Mouse (Mus musculus) neutrophil, adult 5-6 weeks (primary cell): ENCODE measurements at regions not wholly inside any gene's neighbourhood (a gene's known extent, or its start where the extent isn't known, plus 50 kb on each side); places are given as distances from the start of the nearest gene placed in this dataset.

Source experiments
- ATAC-seq: fragments of 151-379, 151-347 bp; 2 replicates; pipeline ENCODE4 v1.8.0; 2017; ENCODE audit warnings: mild to moderate bottlenecking, moderate TSS enrichment; ENCODE audit not compliant: insufficient number of reproducible peaks, poor library complexity, low FRiP score, severe bottlenecking; ENCODE audit errors: extremely low read depth

DNA sequence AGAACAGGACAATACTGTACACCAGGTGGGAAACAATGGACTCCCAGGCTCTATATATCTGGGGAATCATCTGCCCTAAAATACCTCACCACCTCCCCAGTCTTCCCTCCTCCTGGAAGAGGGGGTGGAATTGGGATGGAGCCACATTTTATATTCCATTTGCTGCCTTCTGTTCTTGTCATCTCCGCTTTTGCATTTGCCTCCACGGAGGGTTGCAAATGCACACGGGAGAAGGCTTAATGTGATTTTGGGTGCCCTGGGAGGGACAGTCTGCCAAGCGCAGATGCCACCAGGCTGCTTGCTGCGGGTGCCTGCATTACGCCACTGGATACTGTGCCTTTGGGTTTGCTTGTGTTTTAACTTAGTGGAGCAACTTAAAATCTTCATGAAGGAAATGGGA lies 239.5 kb upstream of the Zc3h12c start:
- ATAC-seq, result no peak

DNA sequence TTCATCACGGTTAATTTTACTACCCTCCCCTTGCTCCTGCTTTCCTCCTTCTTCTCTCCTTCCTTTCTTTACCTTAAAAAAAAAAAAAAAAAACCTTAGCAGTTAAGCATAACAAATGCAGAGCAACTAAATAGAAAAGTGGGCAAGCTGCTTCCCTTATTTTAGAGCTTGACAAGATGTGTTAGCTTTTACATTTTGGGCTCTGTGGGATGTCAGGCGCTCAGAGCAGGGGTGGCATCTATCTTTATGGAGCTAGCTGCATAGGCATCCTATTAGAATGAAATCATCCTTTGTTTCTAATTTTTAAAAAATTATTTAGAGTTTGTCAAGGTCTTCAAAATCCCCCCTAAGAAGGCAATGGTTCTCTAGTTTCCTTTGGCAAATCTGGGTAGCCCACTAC lies 234.1 kb upstream of the Zc3h12c start:
- no peak for ATAC-seq

DNA sequence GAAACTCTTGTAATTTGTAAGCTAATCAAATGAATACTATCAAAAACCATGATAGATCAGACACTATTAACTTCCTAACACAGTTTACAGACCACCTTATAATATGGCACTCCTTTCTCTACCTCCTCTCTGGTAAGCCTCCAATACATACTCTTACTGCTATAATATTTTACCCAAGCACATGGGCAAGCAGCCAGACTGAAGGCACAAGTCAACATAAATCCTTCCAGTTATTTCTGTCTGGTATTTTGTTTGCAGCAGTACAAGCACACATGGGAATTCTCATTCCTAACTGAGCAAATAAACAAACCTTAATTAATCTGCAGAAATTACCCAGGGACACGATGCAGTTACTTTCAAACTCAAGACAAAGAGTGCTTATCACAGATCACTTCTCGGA lies 210.7 kb upstream of the Zc3h12c start:
- ATAC-seq, result no peak

DNA sequence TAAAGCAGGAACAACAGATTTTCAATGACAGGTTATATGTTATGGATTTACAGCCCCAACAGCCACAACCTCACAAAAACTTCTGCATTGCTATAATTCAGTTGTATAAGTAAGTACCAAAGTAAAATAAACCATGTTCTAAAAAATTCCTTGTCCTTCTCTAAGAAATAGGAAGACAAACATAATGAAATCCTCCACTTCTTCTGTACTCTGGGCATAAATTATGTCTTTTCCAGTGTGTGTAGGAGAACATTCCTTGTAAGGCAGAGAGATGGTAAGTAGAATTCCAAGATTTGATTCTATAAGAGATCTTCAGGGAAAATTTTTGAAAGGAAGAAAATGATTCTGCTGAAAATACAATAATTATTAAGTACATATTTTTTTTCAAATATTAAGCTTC lies 209.4 kb upstream of the Zc3h12c start:
- ATAC-seq, result no peak

DNA sequence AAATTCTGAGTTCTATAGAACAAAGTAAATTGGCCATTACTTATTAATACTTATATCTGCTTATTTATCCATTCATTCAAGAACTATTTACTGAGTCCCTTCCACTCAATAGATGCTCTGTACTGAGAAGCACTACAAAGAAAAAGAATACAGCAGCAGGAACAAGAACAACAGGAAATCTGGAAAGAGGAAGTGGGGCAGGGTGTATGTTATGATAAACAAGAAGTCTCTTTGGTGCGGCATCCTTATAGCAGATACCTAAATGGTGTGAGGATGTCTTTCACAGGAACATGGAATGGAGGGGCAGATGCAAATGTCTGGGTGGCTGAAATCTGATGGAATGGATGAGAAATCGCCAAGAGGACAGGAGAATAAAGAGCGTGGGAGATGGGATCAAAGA lies 208.5 kb upstream of the Zc3h12c start:
- no peak for ATAC-seq

DNA sequence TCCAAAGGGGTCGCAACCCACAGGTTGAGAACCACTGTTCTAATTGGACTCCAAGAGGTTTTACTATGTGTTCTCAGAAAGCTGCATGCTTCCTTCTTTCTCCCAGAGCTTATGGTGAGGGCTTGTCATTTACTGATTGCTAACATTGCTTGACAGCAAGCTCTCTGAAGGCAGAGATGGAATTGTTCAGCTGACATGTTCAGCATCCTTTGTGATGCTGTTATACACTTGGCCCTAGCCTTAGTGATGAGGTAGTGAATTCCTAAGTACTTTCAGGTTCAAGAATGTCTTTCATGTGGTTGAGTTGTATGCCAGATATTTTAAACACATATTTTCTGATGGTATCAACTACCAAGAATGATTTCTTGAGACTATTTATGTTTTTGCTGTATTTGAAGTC lies 202.9 kb upstream of the Zc3h12c start:
- no peak for ATAC-seq

DNA sequence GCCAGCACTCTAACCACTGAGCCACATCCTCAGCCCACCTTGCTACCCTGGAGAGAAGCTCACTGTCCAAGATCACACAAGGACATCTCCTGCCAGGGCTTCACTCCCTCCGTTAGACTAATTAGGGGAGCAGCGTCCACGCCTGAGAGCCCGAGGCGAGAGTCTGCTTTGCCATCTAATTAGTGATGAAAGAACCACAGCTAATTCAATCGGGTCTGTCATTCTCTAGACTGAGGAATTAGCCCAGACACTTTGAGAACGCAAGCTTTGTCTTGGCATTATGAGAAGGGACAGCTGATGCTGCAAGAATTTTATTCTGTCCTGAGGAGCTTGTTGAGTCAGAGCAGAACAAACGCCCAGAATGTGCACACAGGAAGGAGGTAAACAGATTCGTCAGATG lies 200.5 kb upstream of the Zc3h12c start:
- no peak for ATAC-seq

DNA sequence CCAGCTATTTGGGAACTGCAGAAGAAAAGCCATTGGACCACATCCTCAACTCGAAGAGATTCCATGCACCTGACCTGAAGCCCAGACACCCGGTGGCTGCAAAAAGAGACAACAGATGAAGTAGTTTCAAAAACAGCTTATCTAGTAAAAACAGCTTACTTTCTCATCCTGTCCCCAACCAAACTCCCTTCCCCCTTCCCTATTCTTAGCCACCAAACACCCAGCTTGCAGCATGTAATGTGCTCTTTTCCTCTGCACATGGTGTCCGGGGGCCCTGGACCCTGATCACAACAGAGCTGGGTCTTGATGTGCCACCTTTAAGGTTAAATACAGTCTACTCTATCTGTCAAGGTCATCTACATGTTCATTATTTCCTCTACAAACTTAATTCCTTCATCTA lies 199.7 kb upstream of the Zc3h12c start:
- ATAC-seq, result no peak

DNA sequence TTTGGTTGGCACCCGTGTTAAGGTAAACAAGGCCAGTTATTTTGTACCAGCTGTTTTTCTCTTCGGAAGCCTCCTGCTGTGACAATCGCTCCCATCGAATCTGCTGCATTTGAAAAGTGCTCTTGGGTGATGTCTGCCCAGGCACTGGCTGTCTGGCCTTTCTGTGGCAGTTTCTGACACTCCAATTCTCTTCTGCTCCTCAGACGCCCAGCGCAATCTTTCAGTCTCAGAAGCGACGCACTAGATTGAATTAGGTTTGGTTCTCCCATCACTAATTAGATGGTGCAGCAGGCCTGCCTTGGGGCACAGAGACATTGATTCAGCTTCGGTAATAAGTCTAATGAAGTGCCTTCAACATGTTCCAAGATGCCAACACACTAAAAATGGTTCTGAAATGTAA lies 197.7 kb upstream of the Zc3h12c start:
- ATAC-seq, result no peak

DNA sequence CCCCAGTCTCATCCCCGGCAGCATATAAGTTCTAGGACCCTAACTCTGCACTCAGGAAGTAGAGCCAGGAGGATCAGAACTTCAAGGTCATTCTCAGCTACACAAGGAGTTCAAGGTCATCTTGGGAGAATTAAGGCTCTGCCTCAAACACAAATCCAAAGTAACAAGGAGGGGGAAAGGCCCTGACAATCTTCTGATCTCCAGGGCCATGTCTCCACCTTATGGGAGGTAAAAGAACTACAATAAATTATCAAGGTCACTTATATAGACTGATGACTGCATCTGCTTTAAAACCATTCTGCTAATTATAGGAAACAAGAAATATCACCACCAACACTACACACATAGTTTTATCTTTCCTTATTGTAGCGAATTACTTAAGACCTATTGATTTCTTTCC lies 193.2 kb upstream of the Zc3h12c start:
- no peak for ATAC-seq

DNA sequence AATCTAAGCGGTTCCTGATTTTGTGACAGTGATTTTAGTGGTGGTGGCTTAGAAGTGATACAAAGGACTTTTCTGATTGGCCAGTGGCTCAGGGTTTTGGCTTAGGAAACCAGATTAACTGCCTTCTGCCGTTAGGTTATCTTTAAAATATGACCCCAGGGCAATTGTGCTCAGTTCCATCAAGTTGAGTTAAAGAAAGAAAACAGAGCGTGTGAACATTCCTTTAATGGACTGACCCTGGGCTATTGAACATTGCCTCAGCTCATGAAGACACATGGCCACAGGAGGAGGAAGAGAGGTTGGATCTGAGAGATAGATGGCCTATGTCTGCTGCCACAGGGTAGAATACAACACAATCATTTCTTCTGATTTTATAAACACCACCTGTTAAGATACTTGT lies 191.0 kb upstream of the Zc3h12c start:
- ATAC-seq, result no peak

DNA sequence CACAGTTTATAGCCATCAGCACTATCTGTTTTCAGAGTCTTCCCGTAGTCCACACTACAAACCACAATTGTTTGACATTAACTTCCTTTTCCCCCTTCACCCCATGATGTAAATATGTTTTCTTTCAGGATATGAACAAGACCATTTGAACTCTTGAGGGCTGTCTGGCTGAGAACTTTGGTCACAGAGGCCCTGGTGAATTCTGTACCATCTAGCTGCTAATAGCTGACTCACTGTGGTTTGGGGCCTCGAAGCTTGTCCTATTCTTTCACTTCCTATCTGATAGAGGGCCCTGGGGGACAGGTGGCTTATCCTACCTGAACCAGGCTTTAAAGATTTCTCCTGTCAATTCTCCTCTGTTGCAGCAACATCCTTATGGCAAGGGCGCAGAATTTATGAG lies 188.2 kb upstream of the Zc3h12c start:
- ATAC-seq, result no peak

DNA sequence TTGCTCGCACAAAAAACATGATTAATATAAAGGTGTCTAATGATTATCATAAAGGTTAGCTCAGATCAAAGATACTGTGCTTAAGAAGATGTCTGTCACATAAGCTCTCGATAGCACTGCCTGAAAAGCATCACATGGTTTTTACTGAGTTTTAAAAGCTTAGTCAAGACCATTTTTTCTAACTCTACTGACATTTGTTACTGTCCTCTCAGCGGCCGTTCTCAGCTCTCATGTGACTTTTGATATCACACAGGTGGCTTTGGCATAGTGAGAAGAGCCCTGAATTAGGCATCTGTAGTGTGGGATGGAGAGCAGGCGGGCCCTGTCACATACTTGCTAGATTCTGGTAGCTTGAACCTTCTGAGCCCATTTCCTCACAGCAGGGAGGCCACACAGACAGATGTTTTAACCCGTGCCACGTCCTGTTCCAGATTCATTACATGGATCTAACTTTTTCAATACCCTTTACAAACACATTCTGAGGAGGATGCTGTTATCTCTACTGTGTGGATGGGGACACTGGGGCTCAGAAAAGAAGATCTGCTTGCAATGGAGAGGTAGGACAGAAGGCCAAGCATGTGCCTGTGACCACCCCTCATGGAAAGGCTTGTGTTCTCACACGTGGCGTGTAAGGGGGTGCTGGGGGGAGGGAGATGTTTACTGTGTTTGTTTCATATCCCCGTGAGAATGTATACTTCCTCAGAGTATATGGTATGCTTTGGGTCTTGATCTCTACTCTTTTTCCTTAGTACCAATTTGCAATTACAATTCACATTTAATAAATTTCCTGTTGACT lies 187.0 kb upstream of the Zc3h12c start:
- no peak for ATAC-seq

DNA sequence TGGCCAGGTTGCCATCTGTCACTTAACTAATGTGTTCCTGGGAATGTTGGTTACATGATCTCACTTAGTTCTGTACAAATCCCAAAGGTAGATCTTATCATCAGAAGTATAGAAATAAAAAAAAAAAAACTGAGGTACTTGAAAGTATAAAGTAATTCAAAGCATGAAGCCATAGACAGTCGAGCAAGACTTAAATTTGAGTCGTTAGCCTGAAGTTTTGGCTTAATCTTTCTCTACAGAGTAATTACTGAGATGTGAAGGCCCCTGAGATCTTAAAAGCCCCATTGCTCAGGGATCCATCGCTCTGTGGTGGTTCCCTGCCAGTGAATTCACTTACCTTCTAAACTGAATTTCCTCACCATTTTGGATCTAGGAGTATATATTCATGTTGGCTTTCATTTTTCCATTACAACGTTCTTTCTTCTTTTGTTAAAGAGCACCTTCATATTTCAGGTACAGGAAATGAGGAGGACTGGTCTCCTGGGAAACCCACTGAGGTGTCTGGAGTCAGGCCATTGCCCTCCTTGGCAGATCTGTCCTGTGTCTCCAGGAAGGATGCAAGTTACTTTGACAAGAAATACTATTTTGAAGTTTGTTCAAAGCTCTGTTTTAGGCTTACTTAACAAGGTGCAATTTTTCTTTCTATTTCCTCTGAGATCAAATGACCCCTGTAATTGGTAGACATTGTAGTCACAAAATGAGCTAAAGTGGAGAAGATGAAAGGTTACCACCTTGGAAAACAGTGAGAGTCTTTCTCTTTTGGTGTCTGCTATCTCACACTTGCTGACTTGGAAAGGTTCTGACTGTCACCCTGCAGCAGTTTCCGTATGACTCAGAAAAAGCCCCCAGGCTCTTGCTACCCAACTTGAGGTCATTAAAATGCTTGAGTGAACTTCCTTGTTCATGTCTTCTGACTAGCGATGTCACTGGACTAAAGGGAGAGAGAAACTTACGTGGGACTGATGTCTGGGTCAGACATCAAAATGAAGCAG lies 180.5 kb upstream of the Zc3h12c start:
- ATAC-seq, result no peak

DNA sequence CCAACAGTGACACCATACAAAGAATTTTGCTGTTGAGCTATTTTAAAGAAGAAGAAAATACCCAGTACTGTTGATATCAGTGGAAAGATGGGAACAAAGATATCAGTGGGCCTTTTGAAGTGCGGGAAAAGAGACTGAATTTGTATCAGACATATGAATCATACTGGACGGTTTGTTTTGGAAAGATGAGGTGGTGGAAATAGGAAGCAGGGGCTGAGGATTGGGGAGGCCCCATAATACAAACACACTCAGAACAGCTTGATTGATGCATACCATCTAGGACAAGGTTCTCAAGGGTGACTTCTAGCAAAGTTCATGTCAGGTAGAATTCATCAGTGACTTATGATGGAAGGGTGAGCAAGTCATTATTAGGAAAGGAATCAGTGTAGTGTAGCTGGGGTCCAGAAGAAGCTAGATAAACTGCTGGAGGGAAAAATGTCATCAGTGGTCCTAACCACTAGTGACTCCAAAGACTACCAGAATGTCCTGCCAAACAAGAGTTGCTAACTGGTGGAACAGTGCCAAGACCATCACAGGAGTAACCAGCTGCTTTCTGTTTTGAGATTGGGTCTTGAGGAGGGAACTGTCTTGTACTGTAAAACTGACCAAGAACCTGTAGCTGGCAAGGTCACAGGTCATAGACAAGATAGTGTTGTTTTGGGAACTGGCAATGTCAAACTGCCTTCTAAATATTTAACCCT lies 176.0 kb upstream of the Zc3h12c start:
- ATAC-seq, result no peak

DNA sequence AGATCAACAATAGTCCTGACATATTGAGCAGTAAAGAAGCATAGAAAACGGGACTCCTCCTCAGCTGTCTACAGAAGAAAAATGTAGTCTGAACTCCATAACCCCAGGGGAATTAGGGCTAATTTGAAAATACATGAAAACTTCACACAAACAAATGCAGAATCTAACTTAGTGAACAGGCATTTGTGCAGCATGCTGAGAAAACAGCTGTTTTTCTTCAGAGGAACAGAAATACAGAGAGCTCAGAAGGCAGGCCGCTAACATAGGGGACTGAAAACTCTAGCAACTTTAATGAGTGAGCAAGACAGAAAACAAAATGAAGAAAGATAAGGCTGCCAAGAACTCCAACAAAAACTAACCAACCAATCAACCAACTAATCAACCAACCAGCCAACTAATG lies 172.7 kb upstream of the Zc3h12c start:
- ATAC-seq, result no peak

DNA sequence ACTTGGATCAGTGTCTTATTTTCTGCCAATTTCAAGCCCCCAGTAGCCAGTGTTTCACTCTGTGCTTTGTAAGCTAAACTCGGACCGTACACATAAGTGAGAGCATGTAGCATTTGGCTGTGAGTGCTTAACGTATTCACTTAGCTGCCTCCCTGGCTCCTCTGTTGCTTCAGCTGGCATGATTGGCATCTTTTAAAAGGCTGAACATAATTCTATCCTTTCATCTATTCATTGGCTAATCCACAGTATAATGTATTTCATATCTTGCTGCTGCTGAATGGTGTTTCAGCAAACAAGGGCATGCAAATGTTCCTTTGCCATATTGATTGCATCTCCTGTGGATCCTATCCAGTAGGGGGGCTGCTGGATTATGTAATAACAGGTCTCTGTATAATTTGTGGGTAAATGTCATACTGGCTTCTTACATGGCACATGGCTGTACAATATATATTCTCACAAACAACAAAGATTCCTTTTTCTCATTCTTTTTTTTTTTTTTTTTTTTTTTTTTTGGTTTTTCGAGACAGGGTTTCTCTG lies 169.5 kb upstream of the Zc3h12c start:
- no peak for ATAC-seq

DNA sequence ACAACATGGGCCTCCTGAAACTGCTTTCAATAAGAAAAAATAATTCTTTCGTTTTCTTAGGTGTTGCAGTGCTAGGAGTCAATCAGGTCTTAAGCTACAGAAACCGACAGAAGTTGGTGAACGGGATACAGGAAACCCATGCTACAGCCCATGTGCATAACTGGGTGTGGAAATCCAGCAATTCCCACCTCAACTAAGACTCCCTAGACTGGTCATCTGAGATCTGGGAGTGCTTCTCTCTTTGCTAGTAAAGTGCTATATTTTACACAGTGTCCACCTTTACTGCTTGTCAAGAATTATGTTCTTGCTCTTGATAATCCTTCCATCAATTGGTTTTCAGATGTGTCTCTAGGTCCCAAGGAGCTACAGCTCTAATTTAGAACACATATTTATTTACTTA lies 166.4 kb upstream of the Zc3h12c start:
- no peak for ATAC-seq

DNA sequence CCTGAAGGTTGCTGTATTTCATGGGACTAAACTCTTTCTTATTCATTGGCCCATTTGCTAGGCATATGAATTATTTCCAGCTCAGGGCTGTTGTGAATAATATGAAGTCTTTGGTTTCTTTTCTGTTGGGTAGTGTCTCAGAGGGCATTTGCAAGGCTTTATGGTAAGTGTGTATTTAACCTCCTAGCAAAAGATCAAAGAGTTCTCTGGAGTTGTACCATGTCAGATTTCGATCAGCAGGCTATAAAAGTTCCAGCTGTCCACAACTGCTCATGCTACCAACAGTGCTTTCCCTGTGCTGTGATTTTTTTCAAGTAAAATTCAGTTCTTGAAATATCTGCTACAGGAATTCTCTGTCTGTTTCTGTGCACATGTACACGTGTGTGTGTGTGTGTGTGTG lies 165.5 kb upstream of the Zc3h12c start:
- ATAC-seq, result no peak
